Mouse (Mus musculus) testis, adult 2 months (tissue): ENCODE data around the gene 4930558K02Rik. TPM values are rescaled to one million over a fixed set of nuclear protein-coding genes. Genes with fewer than 3 reads are reported as not detected.

Experiments
- H3K27ac ChIP-seq: fragments of 200-500 bp; 2 replicates; pipeline ENCODE4 v1.5.1; 2012; ENCODE audit warnings: low read depth, low read length; ENCODE audit not compliant: control insufficient read depth, insufficient read depth
- H3K27me3 ChIP-seq: fragments of 200-500 bp; 2 replicates; pipeline ENCODE4 v1.6.1; 2012; ENCODE audit warnings: mild to moderate bottlenecking, low read length, moderate library complexity; ENCODE audit not compliant: control insufficient read depth, insufficient read depth
- H3K36me3 ChIP-seq: fragments of 200-500 bp; 2 replicates; pipeline ENCODE4 v1.6.1; 2012; ENCODE audit warnings: mild to moderate bottlenecking, low read length; ENCODE audit not compliant: control insufficient read depth, insufficient read depth
- H3K4me1 ChIP-seq: fragments of 200-500 bp; 2 replicates; pipeline ENCODE4 v1.6.1; 2012; ENCODE audit warnings: low read length; ENCODE audit not compliant: control insufficient read depth, insufficient read depth
- H3K4me3 ChIP-seq: fragments of 200-500 bp; 2 replicates; pipeline ENCODE4 v1.5.1; 2012; ENCODE audit warnings: low read depth, mild to moderate bottlenecking, low read length, moderate library complexity, mixed read lengths; ENCODE audit not compliant: control insufficient read depth
- CTCF ChIP-seq: fragments of 200-500 bp; IDR thresholded peaks from 2 replicates; pipeline ENCODE4 v1.5.1; 2012; ENCODE audit warnings: low read depth, mild to moderate bottlenecking, inconsistent platforms, low read length, moderate library complexity; ENCODE audit not compliant: control insufficient read depth, insufficient read depth, insufficient replicate concordance
- POLR2A ChIP-seq: fragments of 200-500 bp; IDR thresholded peaks from 2 replicates; pipeline ENCODE4 v1.6.1; 2012; ENCODE audit warnings: low read depth, mild to moderate bottlenecking, inconsistent platforms, low read length, moderate library complexity; ENCODE audit not compliant: control insufficient read depth
- polyA plus RNA-seq: library from polyadenylated mRNA; depleted of rRNA; stranded (reverse); fragments of >200 nt; gene quantifications from 2 replicates; pipeline ENCODE4 v1.2.3, GENCODE M21; 2012; rRNA removed

4930558K02Rik gene
- polyA plus RNA-seq, 1 experiment: 18.1 TPM

DNA sequence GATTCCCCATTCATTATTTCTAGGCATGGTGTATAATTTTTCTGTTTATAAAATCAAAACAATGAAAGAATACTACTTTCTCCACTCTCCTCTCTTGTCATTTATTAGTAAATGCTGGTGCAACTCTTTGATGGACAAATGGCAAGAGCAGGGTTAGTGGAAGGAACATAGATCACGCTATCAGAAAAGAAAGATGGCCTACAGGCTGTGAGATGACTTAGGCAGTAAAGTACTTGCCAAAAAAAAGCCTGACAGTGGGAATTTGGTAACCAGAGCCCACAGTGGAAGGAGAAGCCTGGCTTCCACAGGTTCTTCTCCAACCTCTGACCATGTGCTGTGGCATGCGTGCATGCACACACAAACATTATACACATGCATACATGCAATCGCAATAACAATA is 84.4 kb downstream of the 4930558K02Rik start:
- no peaks in the 10 kb centered on the region for H3K27me3 ChIP-seq
- TF ChIP-seq CTCF (no peak), POLR2A (no peak)
- 0 out of 2 replicates have a peak, but pooled peaks cover 2% of the 10 kb centered on the region for H3K4me1 ChIP-seq
- no peak overlapping the region for H3K27ac ChIP-seq
- peak overlapping the region; percentile 79 for H3K4me3 ChIP-seq
- H3K36me3 ChIP-seq: no peaks in the 10 kb centered on the region

DNA sequence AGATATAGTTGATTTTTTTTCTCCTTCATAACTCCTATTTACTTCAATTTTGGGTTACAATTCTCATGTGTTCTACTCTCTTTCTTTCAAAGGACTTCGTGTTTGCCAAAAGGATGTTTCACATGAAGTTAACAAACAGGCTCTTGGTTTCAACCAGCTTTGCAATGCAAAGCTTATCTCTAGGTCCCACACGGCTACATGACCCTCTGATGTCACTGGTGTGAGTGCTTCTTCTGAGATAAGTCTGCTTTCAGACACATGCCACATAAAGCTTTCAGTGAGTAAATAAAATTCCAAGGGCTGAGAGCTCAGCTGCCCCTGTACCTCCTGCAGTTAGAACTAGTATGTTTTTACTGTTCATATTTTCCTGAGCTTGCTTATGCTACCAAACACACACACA is 84.9 kb downstream of the 4930558K02Rik start:
- TF ChIP-seq POLR2A (no peak), CTCF (no peak)
- Histone ChIP-seq H3K4me3 (no peak overlapping the region), H3K27me3 (no peaks in the 10 kb centered on the region), H3K4me1 (0 out of 2 replicates have a peak, but pooled peaks cover 2% of the 10 kb centered on the region), H3K27ac (no peak overlapping the region), H3K36me3 (no peaks in the 10 kb centered on the region)

DNA sequence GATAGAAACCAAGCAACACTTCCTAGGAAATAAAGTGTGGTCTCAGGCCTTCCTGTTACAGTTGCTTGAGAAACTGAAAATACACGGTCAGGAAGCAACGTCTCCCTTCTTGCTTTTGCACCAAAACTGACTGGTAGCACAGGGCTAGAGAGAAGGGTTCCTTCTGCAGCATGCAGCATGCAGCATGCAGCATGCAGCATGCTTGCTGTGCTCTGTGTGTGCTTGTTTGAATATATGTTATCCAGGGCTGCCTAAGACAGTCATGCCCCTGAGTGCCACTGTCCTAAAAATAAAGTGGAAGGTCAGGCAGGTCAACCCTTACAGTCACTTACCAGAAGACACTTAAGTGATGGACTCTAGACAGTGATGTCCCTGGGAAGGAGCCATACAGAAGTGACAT is 85.3 kb downstream of the 4930558K02Rik start:
- Histone ChIP-seq H3K4me3 (no peak overlapping the region; the same call in 1 of the 2 replicates), H3K27ac (no peak overlapping the region), H3K27me3 (no peaks in the 10 kb centered on the region), H3K4me1 (0 out of 2 replicates have a peak, but pooled peaks cover 2% of the 10 kb centered on the region), H3K36me3 (no peaks in the 10 kb centered on the region)
- TF ChIP-seq CTCF (no peak), POLR2A (no peak)

Other genes starting within 250 kb of the 4930558K02Rik start
- 0.43 and 0.48 TPM in 2 replicates for gene Fasl, start 191.1 kb downstream of the 4930558K02Rik start, polyA plus RNA-seq
- gene Suco, start 103.0 kb downstream of the 4930558K02Rik start, polyA plus RNA-seq: 18.6 and 25.4 TPM in 2 replicates
- gene Pigc, start 10.4 kb downstream of the 4930558K02Rik start, polyA plus RNA-seq: 30.6 and 41.5 TPM in 2 replicates